Mouse (Mus musculus): ENCODE measurements at regions not wholly inside any gene's neighbourhood (a gene's known extent, or its start where the extent isn't known, plus 50 kb on each side); places are given as distances from the start of the nearest gene placed in this dataset.

DNA sequence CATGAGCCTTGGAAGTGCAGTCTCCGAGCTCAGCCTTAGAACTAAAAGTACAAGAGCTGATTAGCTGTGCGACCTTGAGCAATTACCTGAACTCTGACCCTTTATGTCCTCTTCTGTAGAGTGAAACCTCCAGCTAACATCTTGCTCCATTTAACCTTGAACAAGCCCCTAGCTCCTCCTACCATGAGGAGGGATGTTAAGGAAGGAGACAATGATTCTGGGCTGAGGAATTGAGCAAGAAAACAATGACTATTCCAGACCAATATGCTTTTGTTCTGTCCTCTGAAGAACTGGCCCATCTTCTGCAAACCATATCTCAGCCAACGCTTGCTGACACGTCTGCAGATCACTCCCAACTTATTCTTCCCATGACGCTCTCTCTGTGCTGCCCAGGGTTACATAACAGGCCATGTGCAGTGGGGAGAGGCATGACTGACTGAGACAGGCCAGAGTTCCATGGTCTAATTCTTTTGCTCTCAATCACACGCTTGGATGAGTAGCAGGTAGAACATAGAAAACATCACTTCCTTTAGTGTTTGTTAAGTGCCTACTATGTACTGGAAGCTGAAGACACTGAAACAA, 227.5 kb downstream of the Gm12728 start:
- in situ Hi-C loops (cut with MboI; ENCODE audit: unreplicated experiment in 2 of 2), result no loop called here

GRCm38 (mm10) chr4:106018936-106019335, 229.3 kb downstream of the Gm12728 start:
- in situ Hi-C loops (cut with MboI; ENCODE audit: unreplicated experiment in 2 of 2), result no loop called here

DNA sequence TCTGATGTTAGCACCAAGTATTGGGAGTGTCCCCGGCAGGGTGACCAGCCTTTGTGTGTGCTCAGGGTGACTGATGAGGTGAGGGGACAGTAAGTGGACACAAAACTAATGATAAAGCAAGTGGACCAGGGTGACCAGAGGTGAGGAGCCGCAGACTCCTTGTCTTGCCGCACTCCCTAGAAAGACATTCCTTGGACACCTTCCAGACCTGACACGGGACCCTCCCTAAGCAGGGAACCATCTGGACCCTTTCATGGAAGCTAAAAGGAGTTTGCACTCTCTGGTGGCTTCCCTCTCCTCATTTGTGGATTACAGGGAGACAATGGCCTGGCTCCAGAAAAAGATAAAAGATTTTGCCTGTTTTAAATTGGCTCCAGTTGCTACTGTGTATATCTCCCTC, 230.7 kb downstream of the Gm12728 start:
- in situ Hi-C loops (cut with MboI; ENCODE audit: unreplicated experiment in 2 of 2), result no loop called here

GRCm38 (mm10) chr4:106024591-106024990, 234.9 kb downstream of the Gm12728 start:
- in situ Hi-C loops (cut with MboI; ENCODE audit: unreplicated experiment in 2 of 2), result no loop called here

GRCm38 (mm10) chr4:106025966-106026637, 236.4 kb downstream of the Gm12728 start:
- in situ Hi-C loops (cut with MboI; ENCODE audit: unreplicated experiment in 2 of 2), result no loop called here

GRCm38 (mm10) chr4:106040376-106040775, 250.7 kb downstream of the Gm12728 start:
- in situ Hi-C loops (cut with MboI; ENCODE audit: unreplicated experiment in 2 of 2), result no loop called here

GRCm38 (mm10) chr4:106042456-106042855, 252.8 kb downstream of the Gm12728 start:
- in situ Hi-C loops (cut with MboI; ENCODE audit: unreplicated experiment in 2 of 2), result no loop called here

GRCm38 (mm10) chr4:106043661-106044060, 254.0 kb downstream of the Gm12728 start:
- in situ Hi-C loops (cut with MboI; ENCODE audit: unreplicated experiment in 2 of 2), result no loop called here

- in situ Hi-C loops (cut with MboI; ENCODE audit: unreplicated experiment in 2 of 2), result no loop called here
These were observed 258.4 kb downstream of the Gm12728 start for GRCm38 (mm10) chr4:106048053-106048452.

GRCm38 (mm10) chr4:106048797-106049196, 259.1 kb downstream of the Gm12728 start:
- in situ Hi-C loops (cut with MboI; ENCODE audit: unreplicated experiment in 2 of 2), result no loop called here

GRCm38 (mm10) chr4:106049880-106050279, 260.2 kb downstream of the Gm12728 start:
- in situ Hi-C loops (cut with MboI; ENCODE audit: unreplicated experiment in 2 of 2), result no loop called here

GRCm38 (mm10) chr4:106050297-106050696, 260.6 kb downstream of the Gm12728 start:
- in situ Hi-C loops (cut with MboI; ENCODE audit: unreplicated experiment in 2 of 2), result no loop called here

DNA sequence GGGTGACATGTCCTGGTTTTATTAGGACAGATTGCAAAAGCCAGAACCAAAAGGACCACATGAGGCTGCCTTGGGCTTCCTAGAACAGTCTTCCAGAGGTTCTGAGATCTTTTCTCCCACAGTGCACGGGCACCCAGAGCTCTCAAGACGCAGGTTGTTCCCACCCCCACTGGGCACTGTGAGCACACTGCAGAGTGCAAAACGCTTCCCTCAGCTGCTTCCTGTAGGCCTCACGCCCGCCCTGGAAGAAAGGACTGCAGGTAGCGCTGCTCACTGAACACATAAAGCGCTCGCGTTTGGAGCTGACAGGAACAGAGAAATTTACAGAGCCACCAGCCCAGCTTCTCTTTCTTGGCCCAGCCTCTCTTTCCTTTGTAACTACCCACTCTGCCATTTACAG, 262.5 kb upstream of the Usp24 start:
- in situ Hi-C loops (cut with MboI; ENCODE audit: unreplicated experiment in 2 of 2), result no loop called here

GRCm38 (mm10) chr4:106054324-106054723, 261.7 kb upstream of the Usp24 start:
- in situ Hi-C loops (cut with MboI; ENCODE audit: unreplicated experiment in 2 of 2), result no loop called here

DNA sequence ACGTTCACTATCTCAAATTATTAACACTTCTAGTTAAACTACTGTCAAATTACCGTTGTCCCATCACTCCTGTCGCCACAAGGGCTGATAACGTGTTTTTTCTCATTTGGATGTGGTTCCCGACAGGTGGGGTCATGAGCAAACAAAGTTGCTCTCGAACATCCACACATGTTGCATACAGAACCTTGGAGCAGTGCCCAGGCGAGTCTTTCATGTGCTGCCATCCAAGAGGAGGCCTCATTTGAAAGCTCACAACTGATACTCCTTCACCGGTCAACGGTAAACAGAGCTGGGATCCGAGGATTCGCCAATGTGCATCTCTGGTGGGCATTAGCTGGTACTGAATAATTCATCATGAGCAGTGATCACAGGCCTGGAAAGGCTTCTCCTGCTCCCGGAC, 253.4 kb upstream of the Usp24 start:
- in situ Hi-C loops (cut with MboI; ENCODE audit: unreplicated experiment in 2 of 2), result no loop called here

- in situ Hi-C loops (cut with MboI; ENCODE audit: unreplicated experiment in 2 of 2), result no loop called here
These were observed 252.1 kb upstream of the Usp24 start for GRCm38 (mm10) chr4:106063851-106064382.

DNA sequence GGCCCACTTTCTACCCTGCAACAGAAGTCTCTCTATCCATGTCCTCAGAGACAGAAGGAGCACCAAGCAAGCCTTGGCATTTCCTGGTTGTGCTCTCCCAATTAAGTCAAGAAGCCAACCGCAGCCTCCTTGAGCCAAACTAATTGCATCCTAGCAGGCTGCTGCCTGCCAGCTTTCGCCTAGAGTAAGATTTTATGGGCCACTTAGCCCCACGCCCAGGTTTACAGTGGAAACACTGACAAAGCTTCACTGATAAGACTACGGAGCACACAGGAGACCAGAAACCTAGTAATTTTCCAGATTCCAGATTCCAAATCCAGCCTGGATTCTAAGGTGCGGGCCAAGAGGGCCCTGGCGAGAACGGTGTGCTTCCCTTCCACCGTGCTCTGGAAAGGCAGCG, 249.0 kb upstream of the Usp24 start:
- in situ Hi-C loops (cut with MboI; ENCODE audit: unreplicated experiment in 2 of 2), result no loop called here

- in situ Hi-C loops (cut with MboI; ENCODE audit: unreplicated experiment in 2 of 2), result no loop called here
These were observed 232.5 kb upstream of the Usp24 start for GRCm38 (mm10) chr4:106083546-106083945.

DNA sequence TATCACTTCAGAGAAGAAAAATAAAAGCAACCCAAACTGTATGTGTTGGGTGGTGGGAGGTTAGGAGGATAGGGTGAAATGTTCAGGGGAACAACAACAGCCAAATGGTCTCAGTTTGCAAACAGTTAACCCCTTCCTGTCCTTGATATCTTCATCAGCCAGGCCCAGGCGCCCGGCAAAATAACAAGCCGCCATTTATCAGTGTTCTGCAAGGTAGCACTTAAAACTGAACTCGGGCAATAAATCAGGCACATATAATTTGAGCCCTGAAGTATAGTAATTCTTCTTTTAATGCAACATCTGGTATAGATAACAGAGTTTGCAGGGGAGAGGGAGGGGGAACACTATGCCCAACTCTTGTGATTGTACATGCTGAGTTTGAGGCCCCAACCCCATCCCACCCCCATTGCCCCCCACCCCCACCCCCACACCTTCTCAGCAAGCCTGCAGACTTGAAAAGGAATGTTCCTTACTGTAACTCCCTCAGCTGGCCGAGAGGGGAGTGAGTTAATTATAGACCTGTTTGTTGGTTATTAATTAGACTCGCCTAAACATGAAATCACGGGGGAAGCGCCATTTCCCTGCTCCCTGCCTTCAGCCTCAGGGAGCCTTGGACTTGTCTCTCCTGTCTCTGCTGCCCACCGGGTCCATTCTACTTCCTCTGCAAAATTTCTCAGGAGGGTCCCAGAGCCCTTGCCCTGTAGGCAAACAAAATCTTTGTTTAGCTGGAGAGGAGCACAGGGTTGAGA, 223.9 kb upstream of the Usp24 start:
- in situ Hi-C loops (cut with MboI; ENCODE audit: unreplicated experiment in 2 of 2), result no loop called here

DNA sequence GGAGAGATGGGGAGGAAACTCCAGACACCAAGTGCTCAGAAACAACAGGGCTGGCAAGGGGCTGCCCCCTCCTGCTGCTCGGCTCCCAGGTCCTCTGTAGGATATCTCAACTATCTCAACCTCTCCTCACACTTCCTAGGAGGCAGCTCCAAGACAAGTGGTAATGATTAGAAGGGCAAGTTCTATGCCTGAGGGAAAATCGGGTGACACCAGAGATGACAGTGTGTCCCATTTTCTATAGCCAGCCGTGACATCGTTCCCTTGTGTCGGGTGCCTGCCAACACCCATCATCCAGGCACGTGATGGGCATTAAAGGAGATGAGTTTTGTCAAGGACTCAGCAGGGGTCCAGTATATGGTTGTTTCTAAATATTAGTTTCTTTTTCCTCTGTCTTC, 223.3 kb upstream of the Usp24 start:
- in situ Hi-C loops (cut with MboI; ENCODE audit: unreplicated experiment in 2 of 2), result no loop called here

DNA sequence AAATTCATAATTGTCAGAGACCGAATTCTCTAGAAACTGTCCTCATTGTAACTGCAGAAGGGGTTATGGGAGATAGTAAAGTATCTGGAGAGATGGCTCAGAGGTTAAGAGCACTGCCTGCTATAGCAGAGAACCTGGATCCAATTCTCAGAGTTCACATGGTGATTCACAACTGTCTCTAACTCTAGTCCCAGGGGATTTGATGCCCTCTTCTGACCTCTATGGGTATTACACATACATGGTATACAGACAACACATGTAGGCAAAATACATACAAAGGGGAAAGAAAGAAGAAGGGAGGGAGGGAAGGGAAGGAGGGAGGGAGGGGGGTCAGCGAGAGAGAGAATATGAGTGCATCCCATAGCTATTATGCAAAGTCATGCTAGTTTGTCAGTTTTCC, 222.8 kb upstream of the Usp24 start:
- in situ Hi-C loops (cut with MboI; ENCODE audit: unreplicated experiment in 2 of 2), result no loop called here
